Mouse (Mus musculus): ENCODE measurements around the gene AW551984. TPM values are rescaled to one million over a fixed set of nuclear protein-coding genes. Genes with fewer than 3 reads are reported as not detected.

Gene AW551984
- polyA plus RNA-seq, 1 experiment from 2014 or later = 9.4 TPM

DNA sequence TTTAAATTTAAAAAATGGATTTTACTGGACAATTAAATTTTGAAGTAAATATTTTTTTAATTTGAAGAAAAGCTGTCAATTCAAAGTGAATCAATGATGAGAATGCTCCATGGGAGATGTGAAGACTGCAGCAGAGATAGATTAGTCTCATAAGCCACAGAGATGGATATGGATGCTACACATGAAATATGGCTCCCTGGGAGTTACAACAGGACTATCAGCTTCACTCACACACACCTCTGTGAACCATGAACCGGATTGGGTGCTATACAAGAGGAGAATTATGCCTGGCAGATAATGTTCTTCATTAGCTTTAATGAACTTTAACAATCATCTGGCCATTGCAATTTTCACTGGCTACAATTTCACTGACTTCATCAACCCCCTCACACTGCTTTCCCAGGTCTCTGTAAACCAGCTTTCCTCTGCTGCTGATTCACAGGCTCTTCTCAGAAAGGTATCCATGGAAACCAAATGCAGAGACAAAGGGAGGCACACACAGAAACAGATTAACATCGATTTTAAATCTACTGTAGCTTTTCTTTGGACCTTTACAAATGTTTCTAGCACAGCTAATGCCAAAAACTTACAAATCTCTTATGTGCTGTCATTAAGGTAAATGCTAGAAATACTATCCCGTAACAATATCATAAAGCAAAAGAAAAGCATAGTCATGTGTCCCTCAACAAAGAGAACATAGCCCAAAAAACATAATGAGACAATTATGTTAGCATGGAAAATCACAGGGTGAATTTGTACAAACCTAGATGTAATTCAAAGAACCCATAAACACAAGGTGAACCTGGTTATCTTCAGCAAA lies 46.5 kb downstream of the AW551984 start:
- no peak for DNase-seq (ENCODE audit: low spot score)
- Histone ChIP-seq H3K4me2 (ENCODE audit: low read depth, severe bottlenecking) (no peak overlapping the region), H3K4me1 (ENCODE audit: control insufficient read depth, insufficient read depth, low read length) (no peaks in the 10 kb centered on the region), H3K27ac (replicated peaks; ENCODE audit: low read depth, low read length) (no peak overlapping the region), H3K9me3 (ENCODE audit: control insufficient read depth, low read length) (no peaks in the 10 kb centered on the region), H3K27me3 (ENCODE audit: control insufficient read depth, insufficient read depth, low read length) (no peaks in the 10 kb centered on the region), H3K36me3 (ENCODE audit: control insufficient read depth, insufficient read depth, low read length) (no peaks in the 10 kb centered on the region), H3K9ac (ENCODE audit: low read length) (no peak overlapping the region), H3K4me3 (ENCODE audit: low read depth, low read length) (no peak overlapping the region)
- no peak for ATAC-seq (ENCODE audit: insufficient number of reproducible peaks, low FRiP score, low TSS enrichment, low read depth)
- WGBS = 66% methylated on average over 3 of the region's 3 CpGs

DNA sequence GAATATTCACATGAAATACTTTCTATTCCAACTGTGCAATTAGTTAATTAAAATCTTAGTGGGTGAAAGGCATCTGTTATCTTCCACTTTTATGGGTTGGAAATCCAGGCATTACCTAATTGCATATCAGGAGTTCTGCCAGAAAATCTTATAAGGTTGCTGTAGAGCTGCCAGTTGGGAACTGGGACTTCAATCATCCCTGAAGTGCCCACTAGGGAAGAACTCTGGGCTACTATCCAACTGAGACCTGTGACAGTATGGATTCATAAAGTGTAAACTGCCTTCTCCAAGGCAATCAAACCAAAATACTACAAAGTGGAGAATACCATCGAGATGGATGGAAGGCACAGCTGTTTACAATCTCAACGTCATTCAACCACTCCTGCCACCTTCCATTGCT lies 50.3 kb downstream of the AW551984 start, which contains the start of gene Olfr958:
TSS of gene Olfr958 (minus strand) at position 109 of the 400 bp plus-strand sequence.
- H3K4me1 ChIP-seq (ENCODE audit: control insufficient read depth, insufficient read depth, low read length) = no peaks in the 10 kb centered on the region
- H3K9me3 ChIP-seq (ENCODE audit: control insufficient read depth, low read length) = no peaks in the 10 kb centered on the region
- DNase-seq (ENCODE audit: low spot score) (no peak), ATAC-seq (ENCODE audit: insufficient number of reproducible peaks, low FRiP score, low TSS enrichment, low read depth) (no peak)
- H3K27me3 ChIP-seq (ENCODE audit: control insufficient read depth, insufficient read depth, low read length) = no peaks in the 10 kb centered on the region
- 66% methylated on average over 2 of the region's 2 CpGs for WGBS
- no peak within 1 kb of the TSS for H3K9ac ChIP-seq (ENCODE audit: low read length)
- no peak within 1 kb of the TSS for H3K27ac ChIP-seq (replicated peaks; ENCODE audit: low read depth, low read length)
- no peaks in the 10 kb centered on the region for H3K36me3 ChIP-seq (ENCODE audit: control insufficient read depth, insufficient read depth, low read length)
- H3K4me2 ChIP-seq (ENCODE audit: low read depth, severe bottlenecking) = no peak within 1 kb of the TSS
- no peak within 1 kb of the TSS for H3K4me3 ChIP-seq (ENCODE audit: low read depth, low read length)

DNA sequence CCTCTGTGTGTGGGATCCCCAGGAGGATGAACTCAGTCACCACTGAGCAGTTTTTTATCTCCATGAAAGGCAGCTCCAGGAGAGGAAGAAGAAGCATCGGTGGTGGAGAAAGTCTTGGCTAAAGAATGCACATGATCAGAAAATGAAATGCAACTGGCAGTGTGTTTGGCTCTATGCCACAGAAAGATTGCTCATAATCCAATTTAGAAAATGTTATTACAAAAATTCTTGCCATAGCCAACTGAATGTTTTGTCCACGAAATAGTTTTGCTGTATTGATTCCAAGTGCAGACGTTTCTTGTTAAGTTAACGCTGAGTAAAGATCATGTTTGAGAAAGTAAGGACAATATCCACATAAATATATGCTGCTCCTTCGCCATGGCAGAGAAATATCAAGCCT lies 53.4 kb downstream of the AW551984 start:
- Histone ChIP-seq H3K36me3 (ENCODE audit: control insufficient read depth, insufficient read depth, low read length) (no peaks in the 10 kb centered on the region), H3K4me1 (ENCODE audit: control insufficient read depth, insufficient read depth, low read length) (no peaks in the 10 kb centered on the region), H3K4me2 (ENCODE audit: low read depth, severe bottlenecking) (no peak overlapping the region), H3K4me3 (ENCODE audit: low read depth, low read length) (no peak overlapping the region), H3K27ac (replicated peaks; ENCODE audit: low read depth, low read length) (no peak overlapping the region), H3K27me3 (ENCODE audit: control insufficient read depth, insufficient read depth, low read length) (no peaks in the 10 kb centered on the region), H3K9me3 (ENCODE audit: control insufficient read depth, low read length) (no peaks in the 10 kb centered on the region), H3K9ac (ENCODE audit: low read length) (no peak overlapping the region)
- DNase-seq (ENCODE audit: low spot score) (no peak), ATAC-seq (ENCODE audit: insufficient number of reproducible peaks, low FRiP score, low TSS enrichment, low read depth) (no peak)
- WGBS = 90% methylated on average over 5 of the region's 5 CpGs

Other genes with a start within 250 kb of the AW551984 start
- not detected in 2 replicates for gene Olfr951, start 217.0 kb downstream of the AW551984 start, polyA plus RNA-seq (2014; fragmentation: Nextera tagmentation; extraction: Ambion mirVana)
- gene Olfr952, start 177.3 kb downstream of the AW551984 start, polyA plus RNA-seq (2014; fragmentation: Nextera tagmentation; extraction: Ambion mirVana) = not detected in 2 replicates
- gene Olfr954, start 147.7 kb downstream of the AW551984 start, polyA plus RNA-seq (2014; fragmentation: Nextera tagmentation; extraction: Ambion mirVana) = not detected in 2 replicates
- gene Olfr955, start 132.5 kb downstream of the AW551984 start, polyA plus RNA-seq (2014; fragmentation: Nextera tagmentation; extraction: Ambion mirVana) = not detected in 2 replicates
- not detected in 2 replicates for gene Olfr44, start 110.4 kb downstream of the AW551984 start, polyA plus RNA-seq (2014; fragmentation: Nextera tagmentation; extraction: Ambion mirVana)
- gene Olfr957, start 88.6 kb downstream of the AW551984 start, polyA plus RNA-seq (2014; fragmentation: Nextera tagmentation; extraction: Ambion mirVana) = not detected in 2 replicates
- not detected in 2 replicates for gene Olfr958, start 50.3 kb downstream of the AW551984 start, polyA plus RNA-seq (2014; fragmentation: Nextera tagmentation; extraction: Ambion mirVana)
- not detected in 2 replicates for gene Olfr959, start 28.8 kb downstream of the AW551984 start, polyA plus RNA-seq (2014; fragmentation: Nextera tagmentation; extraction: Ambion mirVana)
- not detected in 2 replicates for gene Olfr148, start 6.3 kb upstream of the AW551984 start, polyA plus RNA-seq (2014; fragmentation: Nextera tagmentation; extraction: Ambion mirVana)
- not detected in 2 replicates for gene Olfr960, start 17.0 kb upstream of the AW551984 start, polyA plus RNA-seq (2014; fragmentation: Nextera tagmentation; extraction: Ambion mirVana)
- gene Olfr961, start 40.7 kb upstream of the AW551984 start, polyA plus RNA-seq (2014; fragmentation: Nextera tagmentation; extraction: Ambion mirVana) = not detected in 2 replicates
- not detected in 2 replicates for gene Olfr963, start 62.8 kb upstream of the AW551984 start, polyA plus RNA-seq (2014; fragmentation: Nextera tagmentation; extraction: Ambion mirVana)
- not detected in 2 replicates for gene Olfr149, start 102.7 kb upstream of the AW551984 start, polyA plus RNA-seq (2014; fragmentation: Nextera tagmentation; extraction: Ambion mirVana)
- gene Olfr965, start 107.0 kb upstream of the AW551984 start, polyA plus RNA-seq (2014; fragmentation: Nextera tagmentation; extraction: Ambion mirVana) = not detected in 2 replicates
- gene Olfr150, start 126.6 kb upstream of the AW551984 start, polyA plus RNA-seq (2014; fragmentation: Nextera tagmentation; extraction: Ambion mirVana) = not detected in 2 replicates
- gene Olfr967, start 141.8 kb upstream of the AW551984 start, polyA plus RNA-seq (2014; fragmentation: Nextera tagmentation; extraction: Ambion mirVana) = not detected in 2 replicates
- gene Olfr968, start 178.8 kb upstream of the AW551984 start, polyA plus RNA-seq (2014; fragmentation: Nextera tagmentation; extraction: Ambion mirVana) = not detected in 2 replicates
- gene Olfr969, start 186.5 kb upstream of the AW551984 start, polyA plus RNA-seq (2014; fragmentation: Nextera tagmentation; extraction: Ambion mirVana) = not detected in 2 replicates
- gene Olfr970, start 204.5 kb upstream of the AW551984 start, polyA plus RNA-seq (2014; fragmentation: Nextera tagmentation; extraction: Ambion mirVana) = not detected in 2 replicates
- not detected in 2 replicates for gene Olfr971, start 232.5 kb upstream of the AW551984 start, polyA plus RNA-seq (2014; fragmentation: Nextera tagmentation; extraction: Ambion mirVana)